Mouse (Mus musculus) stomach, postnatal 0 days (tissue): ENCODE results near the gene Celf5.

Source experiments
- CTCF ChIP-seq: IDR thresholded peaks from 2 replicates; pipeline ENCODE4 v1.5.1; 2016; ENCODE audit warnings: antibody characterized with exemption, low read depth, mild to moderate bottlenecking, moderate library complexity
- EP300 ChIP-seq: optimal IDR thresholded peaks from 2 replicates; pipeline ENCODE3; 2016; ENCODE audit warnings: antibody characterized with exemption

DNA sequence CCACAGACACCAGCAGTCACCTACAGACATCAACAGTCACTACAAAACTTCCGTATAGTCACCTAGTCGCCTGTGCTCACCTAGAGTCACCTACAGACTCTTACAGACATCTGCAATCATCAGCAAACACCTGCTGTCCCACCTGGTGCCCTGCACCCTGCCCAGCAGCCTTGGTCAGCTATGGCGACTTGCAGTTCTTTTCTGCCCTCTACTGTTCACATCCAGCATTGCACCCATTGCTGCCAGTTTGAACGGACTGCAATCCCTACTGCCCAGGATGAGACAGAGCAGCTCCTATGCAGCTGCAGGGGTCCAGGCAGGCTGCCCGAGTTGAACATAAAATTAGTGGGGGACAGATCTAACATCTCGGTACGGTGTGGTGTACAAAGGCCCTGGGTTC is 32.4 kb downstream of the Celf5 start:
- TF ChIP-seq CTCF: peak; percentile 99
- TF ChIP-seq EP300: no peak
